Mouse (Mus musculus) thymus, postnatal 10 days (tissue): Measurements from ENCODE around the gene Srcin1.

Experiments used
- DNase-seq, 2 experiments: peaks; one replicate each; pipeline ENCODE4 v3.0.0; 2021; ENCODE audit warnings: low spot score in 2 of 2

Gene Srcin1

GRCm38 (mm10) chr11:97534442-97535307, 41.3 kb downstream of the Srcin1 start:
- DNase-seq, result no peak

- DNase-seq, result no peak
Measured at GRCm38 (mm10) chr11:97533653-97534052, 42.3 kb downstream of the Srcin1 start.

GRCm38 (mm10) chr11:97532950-97533582, 42.9 kb downstream of the Srcin1 start:
- DNase-seq, result peak; percentile 34 to 51

GRCm38 (mm10) chr11:97532354-97532753, 43.6 kb downstream of the Srcin1 start:
- no peak for DNase-seq

GRCm38 (mm10) chr11:97531381-97532260, 44.4 kb downstream of the Srcin1 start:
- peak; percentile 76 to 95 for DNase-seq

- DNase-seq, result no peak
Measured at GRCm38 (mm10) chr11:97530961-97531360, 45.0 kb downstream of the Srcin1 start.

- no peak for DNase-seq
Measured at GRCm38 (mm10) chr11:97530069-97530468, 45.9 kb downstream of the Srcin1 start.

- no peak for DNase-seq
Measured at GRCm38 (mm10) chr11:97528282-97528808, 47.6 kb downstream of the Srcin1 start.

- no peak for DNase-seq
Measured at GRCm38 (mm10) chr11:97525313-97525712, 50.7 kb downstream of the Srcin1 start.

- DNase-seq, result no peak
Measured at GRCm38 (mm10) chr11:97524306-97524705, 51.7 kb downstream of the Srcin1 start.

GRCm38 (mm10) chr11:97523827-97524261, 52.1 kb downstream of the Srcin1 start:
- no peak for DNase-seq

GRCm38 (mm10) chr11:97523107-97523506, 52.9 kb downstream of the Srcin1 start:
- no peak for DNase-seq

GRCm38 (mm10) chr11:97521741-97522474, 54.1 kb downstream of the Srcin1 start:
- DNase-seq, result no peak

- no peak for DNase-seq
Measured at GRCm38 (mm10) chr11:97520541-97520940, 55.4 kb downstream of the Srcin1 start.

GRCm38 (mm10) chr11:97513066-97513465, 62.9 kb downstream of the Srcin1 start:
- no peak for DNase-seq

- DNase-seq, result no peak
Measured at GRCm38 (mm10) chr11:97512511-97512910, 63.5 kb downstream of the Srcin1 start.

- peak; percentile 61 to 70 for DNase-seq
Measured at GRCm38 (mm10) chr11:97511661-97512369, 64.2 kb downstream of the Srcin1 start.

- DNase-seq, result peak; percentile 34 to 63
Measured at GRCm38 (mm10) chr11:97510966-97511660, 64.9 kb downstream of the Srcin1 start.

- DNase-seq, result peak; percentile 31 to 37
Measured at GRCm38 (mm10) chr11:97509715-97510485, 66.1 kb downstream of the Srcin1 start.
